Mouse (Mus musculus): ENCODE results near the gene Dgcr2. TPM values are rescaled to one million over a fixed set of nuclear protein-coding genes. Genes with fewer than 3 reads are reported as not detected.

The Dgcr2 gene
- polyA plus RNA-seq, 1 experiment from 2014 or later: 94.0 TPM

Other genes with a start within 250 kb of the Dgcr2 start
- 44.3 and 48.7 TPM in 2 replicates for gene Med15, start 165.7 kb downstream of the Dgcr2 start, polyA plus RNA-seq (2015; fragmentation: Nextera tagmentation; extraction: Ambion mirVana)
- 70.9 and 77.6 TPM in 2 replicates for gene Klhl22, start 138.9 kb downstream of the Dgcr2 start, polyA plus RNA-seq (2015; fragmentation: Nextera tagmentation; extraction: Ambion mirVana)
- 1.6 and 2.0 TPM in 2 replicates for gene Scarf2, start 101.3 kb downstream of the Dgcr2 start, polyA plus RNA-seq (2015; fragmentation: Nextera tagmentation; extraction: Ambion mirVana)
- 2.1 and 2.2 TPM in 2 replicates for gene B830017H08Rik, start 65.4 kb downstream of the Dgcr2 start, polyA plus RNA-seq (2015; fragmentation: Nextera tagmentation; extraction: Ambion mirVana)
- gene Car15, start 60.2 kb downstream of the Dgcr2 start, polyA plus RNA-seq (2015; fragmentation: Nextera tagmentation; extraction: Ambion mirVana): 4.5 and 4.8 TPM in 2 replicates
- gene Gm20518, start 6.9 kb downstream of the Dgcr2 start, polyA plus RNA-seq (2015; fragmentation: Nextera tagmentation; extraction: Ambion mirVana): 0.63 and 0.65 TPM in 2 replicates
- gene Tssk1, start 4.3 kb downstream of the Dgcr2 start, polyA plus RNA-seq (2015; fragmentation: Nextera tagmentation; extraction: Ambion mirVana): 0.05 and 0.10 TPM in 2 replicates
- not detected in 2 replicates for gene Tssk2, start 75 bp upstream of the Dgcr2 start, polyA plus RNA-seq (2015; fragmentation: Nextera tagmentation; extraction: Ambion mirVana)
- gene Ess2, start 12.8 kb upstream of the Dgcr2 start, polyA plus RNA-seq (2015; fragmentation: Nextera tagmentation; extraction: Ambion mirVana): 47.8 and 53.9 TPM in 2 replicates
- 0.94 and 1.1 TPM in 2 replicates for gene Gsc2, start 16.5 kb upstream of the Dgcr2 start, polyA plus RNA-seq (2015; fragmentation: Nextera tagmentation; extraction: Ambion mirVana)
- gene Slc25a1, start 29.7 kb upstream of the Dgcr2 start, polyA plus RNA-seq (2015; fragmentation: Nextera tagmentation; extraction: Ambion mirVana): 172 and 173 TPM in 2 replicates
- not detected in 2 replicates for gene Vpreb2, start 81.9 kb upstream of the Dgcr2 start, polyA plus RNA-seq (2015; fragmentation: Nextera tagmentation; extraction: Ambion mirVana)
- gene Dgcr6, start 154.3 kb upstream of the Dgcr2 start, polyA plus RNA-seq (2015; fragmentation: Nextera tagmentation; extraction: Ambion mirVana): 167 and 179 TPM in 2 replicates
- gene Prodh, start 191.6 kb upstream of the Dgcr2 start, polyA plus RNA-seq (2015; fragmentation: Nextera tagmentation; extraction: Ambion mirVana): 4.8 TPM in 2 replicates
- gene Rtn4r, start 229.1 kb upstream of the Dgcr2 start, polyA plus RNA-seq (2015; fragmentation: Nextera tagmentation; extraction: Ambion mirVana): 14.0 TPM in 2 replicates